Mouse (Mus musculus) retina, postnatal 7 days (tissue): ENCODE data around the gene Cip2a.

Source experiments
- DNase-seq: peaks from one replicate; pipeline ENCODE4 v3.0.0-alpha.2; 2012; ENCODE audit warnings: low read depth, low spot score

The Cip2a gene

GRCm38 (mm10) chr16:48993559-48994342, at the start of gene Cip2a, which contains the start of gene Dzip3:
Gene Cip2a (plus strand): TSS chr16:48994185.
Gene Dzip3 (minus strand): TSS chr16:48994165.
- peak; percentile 85 for DNase-seq

- DNase-seq, result no peak
Observed at GRCm38 (mm10) chr16:48972996-48973395, 21.0 kb upstream of the Cip2a start.

- no peak for DNase-seq
Observed at GRCm38 (mm10) chr16:48973548-48973947, 20.4 kb upstream of the Cip2a start.

- DNase-seq, result no peak
Observed at GRCm38 (mm10) chr16:48979965-48980364, 14.0 kb upstream of the Cip2a start.

GRCm38 (mm10) chr16:48985034-48985627, 8.9 kb upstream of the Cip2a start:
- no peak for DNase-seq

GRCm38 (mm10) chr16:48989700-48990099, 4.3 kb upstream of the Cip2a start:
- DNase-seq, result no peak

GRCm38 (mm10) chr16:48992437-48993230, 1.4 kb upstream of the Cip2a start:
- DNase-seq, result no peak

- DNase-seq, result no peak
Observed at GRCm38 (mm10) chr16:48993231-48993558, 790 bp upstream of the Cip2a start.

- no peak for DNase-seq
Observed at GRCm38 (mm10) chr16:48994343-48994693, 333 bp downstream of the Cip2a start.

GRCm38 (mm10) chr16:49004151-49004550, 10.2 kb downstream of the Cip2a start:
- DNase-seq, result no peak

- no peak for DNase-seq
Observed at GRCm38 (mm10) chr16:49016620-49017332, 22.8 kb downstream of the Cip2a start.

- DNase-seq, result no peak
Observed at GRCm38 (mm10) chr16:49035852-49036251, 41.9 kb downstream of the Cip2a start.

GRCm38 (mm10) chr16:49037771-49038170, 43.8 kb downstream of the Cip2a start:
- DNase-seq, result no peak

- no peak for DNase-seq
Observed at GRCm38 (mm10) chr16:49040554-49041221, 46.7 kb downstream of the Cip2a start.

GRCm38 (mm10) chr16:49049214-49049613, 55.2 kb downstream of the Cip2a start:
- no peak for DNase-seq

- no peak for DNase-seq
Observed at GRCm38 (mm10) chr16:49057186-49057585, 63.2 kb downstream of the Cip2a start, which contains the start of gene Myh15. Gene Myh15 (plus strand): TSS chr16:49057486.
